Mouse (Mus musculus): ENCODE data around the gene Me1.

- no peak for TF ChIP-seq GATA1 (IDR thresholded peaks at IDR 0.05; ENCODE audit: low read length)
- TF ChIP-seq TAL1 (IDR thresholded peaks at IDR 0.05; ENCODE audit: low read length), result no peak
These were observed 161.7 kb downstream of the Me1 start for GRCm38 (mm10) chr9:86534071-86534470.
